Mouse (Mus musculus) embryonic facial prominence, embryonic 13.5 days (tissue): ENCODE measurements around the gene Brms1. TPM values are rescaled to one million over a fixed set of nuclear protein-coding genes. Genes with fewer than 3 reads are reported as not detected.
"Not testable (repeated sequence)": the region's sequence is repeated elsewhere in the genome, so short reads cannot be mapped to it uniquely, and the experiment has no call there.

Source experiments
- ATAC-seq: fragments of 200-750 bp; cut with Nextera tagmentation; 2 replicates; pipeline ENCODE4 v1.8.0; 2017; ENCODE audit warnings: low read depth; ENCODE audit not compliant: insufficient number of reproducible peaks, insufficient read depth, low FRiP score, low TSS enrichment
- H3K27ac ChIP-seq: fragments of 300-500 bp; sonication (generic); 2 replicates; pipeline ENCODE4 v1.5.1; 2015; ENCODE audit warnings: moderate library complexity, mild to moderate bottlenecking, inconsistent platforms
- H3K27me3 ChIP-seq: fragments of 300-500 bp; sonication (generic); 2 replicates; pipeline ENCODE4 v1.6.1; 2015; ENCODE audit warnings: mild to moderate bottlenecking, inconsistent platforms
- H3K36me3 ChIP-seq: fragments of 300-500 bp; sonication (generic); 2 replicates; pipeline ENCODE4 v1.6.1; 2015; ENCODE audit warnings: mild to moderate bottlenecking, inconsistent platforms
- H3K4me1 ChIP-seq: fragments of 300-500 bp; sonication (generic); 2 replicates; pipeline ENCODE4 v1.6.1; 2015; ENCODE audit warnings: inconsistent platforms
- H3K4me2 ChIP-seq: fragments of 300-500 bp; sonication (generic); 2 replicates; pipeline ENCODE4 v1.6.1; 2015; ENCODE audit warnings: moderate library complexity, mild to moderate bottlenecking, inconsistent platforms
- H3K4me3 ChIP-seq: fragments of 300-500 bp; sonication (generic); 2 replicates; pipeline ENCODE4 v1.5.1; 2015; ENCODE audit warnings: mild to moderate bottlenecking, inconsistent platforms
- H3K9ac ChIP-seq: fragments of 300-500 bp; sonication (generic); 2 replicates; pipeline ENCODE4 v1.6.1; 2015; ENCODE audit warnings: mild to moderate bottlenecking, inconsistent platforms
- H3K9me3 ChIP-seq: fragments of 300-500 bp; sonication (generic); 2 replicates; pipeline ENCODE4 v1.6.1; 2016; ENCODE audit warnings: inconsistent platforms
- WGBS: fragments of 180-500 bp; shearing (Covaris S2); methylation state at CpG from one replicate; pipeline ENCODE4 v1.1.7; 2015; ENCODE audit warnings: mixed read lengths; 5-methylcytosine and 5-hydroxymethylcytosine counted together
- polyA plus RNA-seq: library from polyadenylated mRNA; unstranded; fragments of >200 nt; fragmentation: Nextera tagmentation; extraction: Ambion mirVana; gene quantifications from 2 replicates; pipeline ENCODE4 v1.2.1, GENCODE M21; 2015

Brms1 gene
- 40.6 and 42.9 TPM in 2 replicates for polyA plus RNA-seq

DNA sequence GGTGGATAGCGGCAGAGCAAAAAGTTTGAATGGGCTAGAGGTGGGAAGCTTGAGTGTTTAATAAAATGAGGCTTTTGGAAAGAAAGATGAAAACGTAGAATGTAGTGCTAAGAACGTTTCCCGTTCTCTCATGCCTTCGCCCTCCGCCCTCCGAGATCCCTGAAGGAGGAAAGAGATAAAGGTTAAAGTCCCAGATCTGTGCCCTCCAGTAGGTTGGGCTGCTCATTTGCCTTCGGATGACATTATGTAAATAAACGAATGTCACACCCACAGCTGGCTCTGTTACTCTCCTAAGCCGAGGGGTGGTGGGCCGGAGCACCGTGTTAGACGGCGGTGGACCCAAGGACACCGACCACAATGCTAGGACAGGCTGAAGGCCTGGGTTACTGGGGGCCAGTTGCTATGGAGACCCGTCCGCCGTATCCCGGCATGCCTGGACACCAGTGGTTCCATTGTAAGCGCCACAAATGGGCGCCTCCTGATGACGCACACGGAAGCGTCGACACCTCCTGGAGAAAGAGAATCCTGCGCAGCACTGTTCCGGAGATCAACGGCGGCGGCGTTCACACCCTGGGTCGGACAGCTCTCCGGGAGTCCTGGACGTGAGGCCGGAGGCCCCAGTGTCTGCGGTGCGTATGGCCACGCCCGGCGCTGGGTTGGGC, at the start of gene Brms1:
TSS of gene Brms1 (plus strand) at position 493 of the 662 bp plus-strand sequence.
- 8% methylated on average over 40 of the region's 40 CpGs for WGBS
- Histone ChIP-seq H3K4me3 (peak within 1 kb of the TSS; percentile 92), H3K27ac (peak within 1 kb of the TSS; percentile 62), H3K36me3 (peaks cover 24% of the 10 kb centered on the region), H3K4me1 (peaks cover 34% of the 10 kb centered on the region), H3K27me3 (no peaks in the 10 kb centered on the region), H3K9me3 (no peaks in the 10 kb centered on the region), H3K9ac (peak within 1 kb of the TSS; percentile 90), H3K4me2 (peak within 1 kb of the TSS; percentile 98)
- ATAC-seq = 0 out of 2 replicates have a peak, but pooled peaks have one; percentile 23

GRCm38 (mm10) chr19:4992371-4992770, 48.8 kb upstream of the Brms1 start:
- 18% methylated on average over 8 of the region's 8 CpGs for WGBS
- H3K27me3 ChIP-seq = peaks cover 68% of the 10 kb centered on the region
- no peak overlapping the region for H3K27ac ChIP-seq
- H3K4me1 ChIP-seq = peaks cover 12% of the 10 kb centered on the region
- no peak overlapping the region for H3K9ac ChIP-seq
- no peaks in the 10 kb centered on the region for H3K36me3 ChIP-seq
- ATAC-seq = no peak
- H3K4me2 ChIP-seq = no peak overlapping the region
- H3K9me3 ChIP-seq = no peaks in the 10 kb centered on the region
- H3K4me3 ChIP-seq = no peak overlapping the region

- ATAC-seq = no peak
- Histone ChIP-seq H3K4me3 (no peak overlapping the region), H3K27me3 (peaks cover 68% of the 10 kb centered on the region), H3K9ac (no peak overlapping the region), H3K9me3 (no peaks in the 10 kb centered on the region), H3K4me2 (no peak overlapping the region), H3K4me1 (peaks cover 12% of the 10 kb centered on the region), H3K36me3 (no peaks in the 10 kb centered on the region), H3K27ac (no peak overlapping the region)
- 2% methylated on average over 9 of the region's 9 CpGs for WGBS
Observed at GRCm38 (mm10) chr19:4992904-4993303, 48.2 kb upstream of the Brms1 start.

DNA sequence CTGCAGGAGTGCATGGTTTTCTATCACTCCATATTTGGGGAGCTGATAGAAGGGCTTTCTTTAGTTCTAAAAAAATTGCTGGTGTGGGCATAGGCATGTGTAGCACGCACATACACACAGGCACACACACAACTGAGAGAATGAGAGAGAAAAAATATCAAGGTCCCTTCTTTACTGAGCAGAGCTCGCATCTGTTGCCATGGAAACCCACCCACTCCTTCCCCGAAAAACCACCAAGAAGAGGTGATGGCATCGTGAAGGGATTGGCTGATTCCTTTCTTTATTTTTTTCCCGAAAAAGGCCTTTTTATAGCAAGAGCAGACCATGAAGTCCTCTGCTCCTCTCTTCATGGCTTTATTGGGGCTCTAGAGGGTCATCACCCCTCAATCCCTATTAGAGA, 47.1 kb upstream of the Brms1 start:
- H3K36me3 ChIP-seq = no peaks in the 10 kb centered on the region

DNA sequence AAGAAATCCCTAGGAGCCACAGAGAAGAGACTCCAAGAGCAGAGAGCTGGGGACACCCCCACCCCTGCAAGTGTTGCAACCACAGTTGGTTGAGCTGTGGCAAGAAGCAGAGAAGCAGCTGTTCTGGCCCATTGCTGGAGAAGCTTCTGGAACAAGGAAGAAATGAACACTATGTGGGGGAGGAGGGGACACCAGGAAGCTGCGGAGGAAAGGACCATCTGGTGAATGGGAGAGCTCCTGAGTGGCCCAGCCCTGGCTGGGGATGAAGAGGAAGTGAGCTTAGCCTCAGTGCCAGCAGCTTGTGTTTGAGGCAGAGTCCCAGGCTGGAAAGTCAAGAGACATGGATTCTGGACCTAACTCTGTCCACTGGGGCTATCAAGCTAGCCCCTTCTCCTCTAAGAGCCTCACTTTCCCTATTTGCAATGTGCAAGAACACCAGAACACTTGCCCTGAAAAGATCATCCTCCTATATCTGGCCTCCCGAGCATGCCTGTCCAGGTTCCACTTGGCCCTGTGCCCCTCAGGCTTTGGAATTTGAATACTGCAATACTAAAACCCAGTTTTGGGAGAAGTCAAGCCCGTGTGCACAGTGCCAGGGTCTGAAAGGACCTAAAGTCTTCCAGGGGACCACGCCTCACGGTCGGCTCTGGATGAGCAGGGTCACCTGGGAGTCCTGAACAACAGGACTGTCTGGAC, 41.6 kb upstream of the Brms1 start:
- H3K4me2 ChIP-seq = no peak overlapping the region

More for the DNA sequence above, 47.1 kb upstream of the Brms1 start:
- ATAC-seq = no peak
- Histone ChIP-seq H3K4me2 (no peak overlapping the region), H3K9me3 (no peaks in the 10 kb centered on the region), H3K9ac (no peak overlapping the region), H3K4me1 (peaks cover 12% of the 10 kb centered on the region), H3K27ac (no peak overlapping the region), H3K27me3 (peaks cover 71% of the 10 kb centered on the region), H3K4me3 (no peak overlapping the region)
- 62% methylated on average over 5 of the region's 5 CpGs for WGBS

GRCm38 (mm10) chr19:5001666-5002406, 39.3 kb upstream of the Brms1 start:
- Histone ChIP-seq H3K4me1 (peaks cover 14% of the 10 kb centered on the region), H3K36me3 (no peaks in the 10 kb centered on the region), H3K27ac (peak overlapping the region; percentile 66), H3K27me3 (peaks cover 16% of the 10 kb centered on the region), H3K9me3 (no peaks in the 10 kb centered on the region), H3K4me2 (peak overlapping the region; percentile 60), H3K9ac (peak overlapping the region; percentile 64), H3K4me3 (peak overlapping the region; percentile 35)
- peak; percentile 82 for ATAC-seq
- 1% methylated on average over 39 of the region's 39 CpGs for WGBS

More for the DNA sequence above, 41.6 kb upstream of the Brms1 start:
- Histone ChIP-seq H3K27ac (no peak overlapping the region), H3K9ac (no peak overlapping the region), H3K4me3 (no peak overlapping the region), H3K27me3 (peaks cover 30% of the 10 kb centered on the region), H3K36me3 (no peaks in the 10 kb centered on the region), H3K4me1 (peaks cover 14% of the 10 kb centered on the region), H3K9me3 (no peaks in the 10 kb centered on the region)
- no peak for ATAC-seq
- 71% methylated on average over 6 of the region's 6 CpGs for WGBS

DNA sequence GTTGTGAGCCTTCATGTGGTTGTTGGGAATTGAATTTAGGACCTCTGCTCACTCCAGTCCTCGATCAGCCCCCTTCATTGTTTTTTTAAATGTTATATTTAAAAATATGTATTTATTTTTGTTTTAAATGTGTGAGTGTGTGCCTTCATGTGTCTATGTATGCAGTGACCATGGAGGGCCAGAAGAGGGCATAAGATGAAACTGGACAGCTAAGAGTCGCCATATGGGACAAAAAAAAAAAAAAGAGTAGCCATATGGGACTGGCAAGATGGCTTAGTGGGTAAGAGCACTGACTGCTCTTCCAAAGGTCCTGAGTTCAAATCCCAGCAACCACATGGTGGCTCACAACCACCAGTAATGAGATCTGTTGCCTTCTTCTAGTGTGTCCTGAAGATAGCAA, 37.5 kb upstream of the Brms1 start:
- H3K36me3 ChIP-seq, H3K9me3 ChIP-seq, H3K4me2 ChIP-seq, ATAC-seq, H3K27ac ChIP-seq, H3K4me3 ChIP-seq, H3K9ac ChIP-seq: not testable (repeated sequence)
- WGBS = 61% methylated on average over 2 of the region's 2 CpGs
- H3K27me3 ChIP-seq = peaks cover 13% of the 10 kb centered on the region
- H3K4me1 ChIP-seq = peaks cover 14% of the 10 kb centered on the region

- Histone ChIP-seq H3K9ac (no peak overlapping the region), H3K9me3 (no peaks in the 10 kb centered on the region), H3K4me1 (peaks cover 14% of the 10 kb centered on the region), H3K27me3 (peaks cover 4% of the 10 kb centered on the region; the same call in 1 of the 2 replicates), H3K36me3 (no peaks in the 10 kb centered on the region), H3K27ac (no peak overlapping the region), H3K4me3 (no peak overlapping the region), H3K4me2 (no peak overlapping the region)
- ATAC-seq = no peak
- 67% methylated on average over 4 of the region's 4 CpGs for WGBS
Observed at GRCm38 (mm10) chr19:5004925-5005324, 36.2 kb upstream of the Brms1 start.

- no peak overlapping the region for H3K4me2 ChIP-seq
- H3K9ac ChIP-seq = no peak overlapping the region
- no peak overlapping the region for H3K27ac ChIP-seq
- peaks cover 10% of the 10 kb centered on the region for H3K4me1 ChIP-seq
- H3K27me3 ChIP-seq = no peaks in the 10 kb centered on the region
- 69% methylated on average over 8 of the region's 8 CpGs for WGBS
- no peaks in the 10 kb centered on the region for H3K36me3 ChIP-seq
- H3K4me3 ChIP-seq = no peak overlapping the region
- H3K9me3 ChIP-seq = no peaks in the 10 kb centered on the region
- ATAC-seq = no peak
Observed at GRCm38 (mm10) chr19:5013138-5013537, 28.0 kb upstream of the Brms1 start.

- ATAC-seq = no peak
- no peaks in the 10 kb centered on the region for H3K9me3 ChIP-seq
- peaks cover 10% of the 10 kb centered on the region for H3K4me1 ChIP-seq
- 13% methylated on average over 8 of the region's 8 CpGs for WGBS
- H3K36me3 ChIP-seq = no peaks in the 10 kb centered on the region
- H3K27me3 ChIP-seq = no peaks in the 10 kb centered on the region
- no peak overlapping the region for H3K4me3 ChIP-seq
- no peak overlapping the region for H3K4me2 ChIP-seq
- H3K27ac ChIP-seq = no peak overlapping the region
- H3K9ac ChIP-seq = no peak overlapping the region
Observed at GRCm38 (mm10) chr19:5014961-5015398, 26.2 kb upstream of the Brms1 start.

- peak overlapping the region; percentile 76 for H3K27ac ChIP-seq
- WGBS = 30% methylated on average over 10 of the region's 10 CpGs
- no peak for ATAC-seq
- peak overlapping the region; percentile 45 for H3K4me2 ChIP-seq
- no peaks in the 10 kb centered on the region for H3K27me3 ChIP-seq
- no peak overlapping the region for H3K4me3 ChIP-seq
- H3K9ac ChIP-seq = peak overlapping the region; percentile 36; the same call in 1 of the 2 replicates
- H3K4me1 ChIP-seq = peaks cover 10% of the 10 kb centered on the region
- H3K9me3 ChIP-seq = no peaks in the 10 kb centered on the region
- H3K36me3 ChIP-seq = no peaks in the 10 kb centered on the region
Observed at GRCm38 (mm10) chr19:5016221-5016742, 24.9 kb upstream of the Brms1 start.
